Mouse (Mus musculus) embryo, embryonic 10 days (tissue): ENCODE measurements around the gene Scyl1.
A peak's percentile ranks its signal among the peaks of the same experiment; 100 is the strongest.

Experiments used
- DNase-seq: peaks from one replicate; pipeline ENCODE4 v3.0.0-alpha.2; 2015; ENCODE audit warnings: low spot score

Gene Scyl1

GRCm38 (mm10) chr19:5715793-5716688 lies 55.2 kb downstream of the Scyl1 start:
- DNase-seq, result peak; percentile 68

DNA sequence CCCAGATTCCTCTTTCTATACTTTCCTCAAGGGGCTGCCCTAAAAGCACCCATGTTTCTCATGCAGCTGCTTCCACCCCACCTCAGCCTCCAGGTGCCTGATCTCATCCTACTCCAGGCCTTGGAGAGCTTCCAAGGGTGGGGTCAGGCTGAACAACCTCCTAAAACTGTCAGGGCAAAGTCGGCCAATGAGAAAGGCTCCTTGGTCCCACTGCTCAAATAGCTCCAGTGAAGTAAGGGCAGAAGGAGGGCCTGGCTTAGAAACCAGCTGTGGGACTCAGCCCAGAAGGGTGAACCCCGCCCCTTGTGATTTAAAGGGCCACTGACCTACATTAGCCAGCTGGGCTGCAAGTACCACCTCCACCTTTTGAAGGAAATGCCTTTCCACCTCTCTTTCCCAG lies 57.5 kb downstream of the Scyl1 start:
- no peak for DNase-seq

DNA sequence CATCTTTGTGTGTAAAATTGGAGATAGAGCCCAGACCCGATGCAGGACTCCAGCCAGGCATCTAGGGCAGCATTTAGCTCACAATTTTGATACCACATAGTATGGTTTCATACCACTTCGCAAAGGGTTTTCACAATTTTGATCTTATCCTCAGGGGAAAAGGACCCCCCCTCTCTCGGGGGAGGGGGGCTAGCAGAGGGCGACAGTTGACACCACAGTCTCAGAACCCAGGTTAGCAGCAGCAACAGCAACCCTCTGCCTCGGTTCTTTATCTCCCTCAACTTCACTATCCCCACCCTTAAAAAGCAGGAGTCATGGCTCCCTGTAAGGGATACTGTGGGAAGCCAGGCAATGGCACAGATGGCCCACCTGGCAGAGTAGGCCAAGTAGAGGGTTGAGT lies 58.0 kb downstream of the Scyl1 start:
- no peak for DNase-seq

DNA sequence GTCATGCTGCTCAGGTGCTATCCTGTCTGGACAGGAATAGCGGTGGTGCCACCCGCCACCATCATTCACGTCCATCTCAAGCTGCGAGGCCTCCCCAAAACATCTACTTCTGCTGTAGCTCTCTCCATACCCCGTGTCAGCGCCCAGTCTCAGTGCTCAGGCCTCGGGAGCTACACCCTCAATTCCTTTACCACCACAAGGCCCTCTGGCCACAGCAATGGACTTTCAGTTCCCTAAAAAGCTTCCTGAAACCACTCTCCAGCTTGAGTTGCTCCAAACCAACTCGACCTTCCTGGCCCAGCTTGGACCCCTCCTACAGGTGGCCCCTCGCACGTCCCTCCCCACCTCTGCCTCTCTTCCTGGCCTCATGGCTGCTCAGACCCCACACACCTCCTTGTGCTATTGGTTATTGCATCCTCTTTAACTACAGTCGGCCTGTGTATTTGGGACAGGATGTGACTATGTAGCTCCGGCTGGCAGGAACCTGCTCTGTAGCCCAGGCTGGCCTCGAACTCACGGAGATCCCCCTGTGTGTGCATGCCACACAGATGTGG lies 59.2 kb downstream of the Scyl1 start:
- no peak for DNase-seq

- peak; percentile 74 for DNase-seq
Measured at GRCm38 (mm10) chr19:5711218-5711617, 60.0 kb downstream of the Scyl1 start.

- DNase-seq, result no peak
Measured at GRCm38 (mm10) chr19:5710581-5710980, 60.6 kb downstream of the Scyl1 start.

DNA sequence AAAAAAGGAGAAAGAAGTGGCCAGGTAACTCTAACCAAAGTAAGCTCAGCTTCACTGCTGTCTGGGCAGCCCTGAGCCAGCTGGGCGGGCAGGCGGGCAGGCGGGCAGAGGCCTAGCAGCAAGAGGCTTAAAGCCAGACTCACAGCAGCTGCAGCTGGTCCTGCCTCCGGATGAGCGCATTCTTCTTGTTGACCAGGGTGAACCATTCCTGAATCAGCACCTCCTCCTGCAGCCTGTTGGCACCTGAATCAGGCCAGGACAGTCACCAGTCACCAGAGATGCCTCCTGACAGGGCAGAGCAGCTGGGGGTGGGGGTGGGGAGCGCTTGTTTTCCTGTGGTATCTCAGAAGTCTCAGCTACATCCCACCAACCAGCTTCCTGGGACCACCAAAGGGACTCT lies 61.2 kb downstream of the Scyl1 start:
- no peak for DNase-seq
